Mouse (Mus musculus) megakaryocyte, embryonic 14.5 days (primary cell): Measurements from ENCODE around the gene Fblim1.

Source experiments
- FLI1 ChIP-seq: IDR thresholded peaks from 2 replicates; pipeline ENCODE4 v1.6.1; 2012; ENCODE audit warnings: low read length, inconsistent platforms, mixed read lengths
- GATA1 ChIP-seq: IDR thresholded peaks from 3 replicates; pipeline ENCODE4 v1.6.1; 2012; ENCODE audit warnings: mixed read lengths, low read length, inconsistent platforms, borderline replicate concordance

GRCm38 (mm10) chr4:141547299-141547698 is 58.6 kb downstream of the Fblim1 start:
- TF ChIP-seq GATA1, result no peak
- TF ChIP-seq FLI1, result no peak
